Mouse (Mus musculus): Measurements from ENCODE around the gene Tomm6. TPM values are rescaled to one million over a fixed set of nuclear protein-coding genes. Genes with fewer than 3 reads are reported as not detected.

Gene Tomm6
- 100 to 1,000 TPM; 247 to 266 TPM for total RNA-seq (2021)
- long read RNA-seq, experiment 1, transcript Tomm6-202 (3 exons, 749 nt): major isoform, 49 of 52 reads
- long read RNA-seq, experiment 1, partial matches to known transcripts: 0 of 52 reads
- long read RNA-seq, experiment 1, other reads (novel, unspliced or antisense): 0 of 52 reads
- long read RNA-seq, experiment 2, transcript Tomm6-202 (3 exons, 749 nt): major isoform, 176 of 194 reads
- long read RNA-seq, experiment 2, transcript Tomm6-201 (3 exons, 594 nt): minor isoform, 11 of 194 reads
- long read RNA-seq, experiment 2, partial matches to known transcripts: 3 of 194 reads
- long read RNA-seq, experiment 2, other reads (novel, unspliced or antisense): 4 of 194 reads

DNA sequence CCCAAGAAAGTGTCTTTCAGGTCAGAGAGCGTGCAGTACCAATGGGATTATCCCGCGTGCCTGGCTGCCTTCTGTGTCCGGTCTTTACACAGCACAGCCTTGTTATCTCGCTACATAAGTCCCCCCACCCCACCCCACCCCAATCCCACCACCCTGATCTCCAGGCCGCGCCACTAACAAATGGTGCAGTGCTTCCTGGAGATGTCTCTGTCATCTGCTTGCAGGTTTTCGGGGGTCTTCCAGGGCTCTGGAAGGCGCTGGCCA lies at the start of gene Tomm6:
TSS of gene Tomm6 (minus strand) at position 43 of the 264 bp plus-strand sequence.
- no peak for DNase-seq (ENCODE audit: low spot score in 2 of 2)

- peak; percentile 84 to 87 for DNase-seq (ENCODE audit: low spot score in 2 of 2)
These were observed 49.3 kb upstream of the Tomm6 start for GRCm38 (mm10) chr17:47737271-47738065.

- DNase-seq (ENCODE audit: low spot score in 2 of 2): peak; percentile 99
These were observed 48.7 kb upstream of the Tomm6 start, which contains the start of gene Tfeb for GRCm38 (mm10) chr17:47736856-47737255. Tfeb (plus strand) TSS chr17:47737030.

GRCm38 (mm10) chr17:47735553-47736100 lies 47.4 kb upstream of the Tomm6 start:
- DNase-seq (ENCODE audit: low spot score in 2 of 2): no peak

GRCm38 (mm10) chr17:47730633-47731575 lies 42.7 kb upstream of the Tomm6 start:
- no peak for DNase-seq (ENCODE audit: low spot score in 2 of 2)

DNA sequence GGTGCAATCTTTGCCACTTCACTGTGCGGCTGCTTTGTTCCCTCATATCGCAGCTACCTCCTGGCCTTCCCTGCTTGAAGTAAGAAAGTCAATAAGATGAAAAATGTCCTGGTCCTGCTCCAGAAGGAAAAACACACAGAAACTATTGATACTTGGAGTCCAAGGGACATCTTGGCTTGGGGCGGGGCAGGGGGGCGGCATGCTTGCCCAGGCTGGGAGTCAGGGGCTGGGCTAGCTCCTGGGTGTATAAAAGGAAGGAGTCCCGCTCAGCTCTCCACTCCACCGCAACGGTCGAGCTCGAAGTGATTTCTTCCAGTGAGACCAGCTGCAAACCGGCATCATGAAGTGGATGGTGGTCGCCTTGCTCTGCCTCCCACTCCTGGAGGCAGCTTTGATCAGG lies 38.4 kb upstream of the Tomm6 start, which contains the start of gene Pgc:
TSS of gene Pgc (plus strand) at position 277 of the 400 bp plus-strand sequence.
- DNase-seq (ENCODE audit: low spot score in 2 of 2): no peak

- no peak for DNase-seq (ENCODE audit: low spot score in 2 of 2)
These were observed 33.0 kb upstream of the Tomm6 start for GRCm38 (mm10) chr17:47721183-47721582.

GRCm38 (mm10) chr17:47715037-47715436 lies 26.9 kb upstream of the Tomm6 start:
- no peak for DNase-seq (ENCODE audit: low spot score in 2 of 2)

DNA sequence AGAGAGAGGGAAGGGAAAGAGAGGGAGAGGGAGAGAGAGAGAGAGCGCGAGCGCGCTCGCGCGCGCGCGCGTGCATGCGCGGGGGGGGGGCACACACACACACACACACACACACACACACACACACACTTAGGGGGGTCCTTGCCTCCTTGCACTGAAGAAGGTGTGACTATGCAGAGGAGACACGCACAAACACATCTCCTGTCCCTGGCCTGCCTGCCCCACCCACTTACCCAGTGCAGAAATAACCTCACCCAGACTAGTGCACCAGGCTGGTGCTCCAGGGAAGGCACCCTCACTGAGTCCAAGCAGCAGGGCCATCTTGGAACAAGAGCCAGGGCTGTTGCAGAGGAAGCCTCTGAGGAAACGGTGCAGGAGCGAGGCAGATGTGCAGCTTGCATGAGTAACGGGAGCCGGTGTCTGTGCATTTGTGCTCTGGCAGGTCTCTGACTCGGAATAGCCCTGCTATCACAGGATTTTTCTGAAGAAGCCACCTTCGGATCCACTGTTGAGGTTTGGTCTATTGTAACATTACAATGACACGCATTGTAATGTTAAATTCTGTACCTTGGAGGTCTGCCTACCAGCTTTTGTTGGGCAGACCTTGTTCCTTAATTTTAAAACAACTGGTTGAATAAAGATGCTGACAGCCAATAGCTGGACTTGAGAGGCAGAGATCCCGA lies 24.8 kb upstream of the Tomm6 start:
- no peak for DNase-seq (ENCODE audit: low spot score in 2 of 2)

DNA sequence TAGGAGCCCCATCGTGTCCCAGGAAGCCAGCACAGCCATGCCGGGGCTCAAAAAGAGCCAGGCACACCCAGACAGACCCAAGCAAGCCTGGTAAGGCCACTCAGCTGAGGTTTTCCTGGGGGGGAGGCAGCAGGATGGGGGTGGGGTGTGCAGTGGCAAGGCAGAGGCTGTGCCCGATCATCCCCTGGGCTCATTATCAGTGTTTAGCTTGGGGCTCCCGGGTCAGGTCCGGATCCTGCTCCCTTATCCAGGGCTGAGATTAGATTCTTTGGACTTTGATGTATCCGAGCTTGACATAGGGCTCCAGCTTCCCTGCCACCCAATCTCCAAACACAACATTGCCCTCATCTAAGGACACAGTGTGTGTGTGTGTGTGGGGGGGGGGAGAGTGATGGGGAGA lies 23.7 kb upstream of the Tomm6 start:
- DNase-seq (ENCODE audit: low spot score in 2 of 2): no peak

DNA sequence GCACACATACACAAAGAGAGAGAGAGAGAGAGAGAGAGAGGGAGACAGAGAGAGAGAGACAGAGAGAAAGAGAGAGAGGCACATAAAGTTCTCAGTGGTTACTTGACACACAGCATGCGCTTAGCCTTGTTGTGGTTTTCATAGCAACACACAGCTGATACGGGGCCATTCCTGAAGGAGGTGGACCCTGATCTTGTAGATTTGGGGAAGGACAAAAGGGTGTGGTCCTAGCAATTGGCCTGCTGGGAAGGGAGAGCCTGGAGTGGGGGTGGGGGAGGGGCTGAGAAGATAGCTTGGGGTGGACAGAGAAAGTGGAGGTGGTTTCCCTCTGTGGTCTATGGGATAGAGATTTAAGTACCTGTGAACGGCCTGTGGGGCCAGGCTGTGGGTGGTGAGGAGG lies 21.9 kb upstream of the Tomm6 start:
- DNase-seq (ENCODE audit: low spot score in 2 of 2): no peak

GRCm38 (mm10) chr17:47708972-47709371 lies 20.8 kb upstream of the Tomm6 start:
- no peak for DNase-seq (ENCODE audit: low spot score in 2 of 2)

DNA sequence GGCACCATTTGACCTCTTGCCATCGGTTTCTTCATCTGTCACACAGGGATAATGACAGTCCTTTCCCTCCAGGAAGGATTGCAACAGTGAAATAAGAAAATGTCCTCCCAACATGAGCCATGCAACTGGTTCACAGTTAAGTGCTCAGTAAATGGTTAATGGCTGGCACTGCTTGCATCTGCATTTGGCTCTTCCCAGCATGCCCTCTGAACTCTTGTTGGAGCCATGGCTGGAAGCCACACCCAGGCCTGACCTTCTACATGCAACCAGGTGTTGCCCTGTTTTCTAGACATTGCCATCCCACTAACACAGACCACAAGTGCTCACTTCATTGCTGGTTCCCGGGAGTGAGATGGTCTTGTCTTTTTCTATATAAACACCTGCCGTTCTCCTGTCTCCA lies 19.8 kb upstream of the Tomm6 start:
- no peak for DNase-seq (ENCODE audit: low spot score in 2 of 2)

DNA sequence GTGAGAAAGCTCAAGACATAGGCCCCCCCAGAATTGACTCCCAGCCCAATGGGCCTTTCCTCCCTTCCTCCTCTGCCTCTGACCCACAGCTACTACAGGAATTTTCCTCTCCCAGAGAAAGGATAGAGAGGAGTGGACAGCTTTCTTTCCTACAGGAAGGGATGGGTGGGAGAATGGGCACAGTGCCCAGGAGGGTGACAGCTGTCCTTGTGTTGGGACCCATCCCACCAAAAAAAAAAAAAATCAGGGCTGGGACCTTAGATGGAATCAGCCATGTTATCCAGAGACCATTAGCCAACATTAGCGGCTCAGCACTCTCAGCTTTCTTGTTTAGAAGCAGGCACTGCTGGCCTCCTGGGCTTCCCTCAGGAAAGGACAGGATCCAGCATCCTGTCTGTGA lies 18.0 kb upstream of the Tomm6 start:
- DNase-seq (ENCODE audit: low spot score in 2 of 2): no peak

DNA sequence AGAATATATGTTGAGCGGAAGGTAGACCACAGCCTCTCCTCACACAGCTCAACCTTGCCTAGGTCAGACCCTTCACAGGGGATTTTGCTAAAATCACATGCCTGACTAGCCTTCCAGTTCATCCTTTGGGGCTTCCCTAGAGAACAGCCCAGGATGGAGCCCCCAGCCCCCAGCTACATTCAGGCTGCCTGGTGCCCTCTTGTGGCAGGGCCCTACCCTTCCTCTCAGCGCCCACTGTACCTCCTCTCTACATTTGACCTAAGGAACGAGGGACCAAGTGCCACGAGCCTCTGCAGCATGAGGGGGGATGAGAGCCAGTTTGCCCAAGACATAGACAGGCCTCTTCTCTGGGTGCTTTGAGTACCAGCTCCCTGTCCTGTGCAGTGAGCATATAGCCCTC lies 16.5 kb upstream of the Tomm6 start:
- no peak for DNase-seq (ENCODE audit: low spot score in 2 of 2)

DNA sequence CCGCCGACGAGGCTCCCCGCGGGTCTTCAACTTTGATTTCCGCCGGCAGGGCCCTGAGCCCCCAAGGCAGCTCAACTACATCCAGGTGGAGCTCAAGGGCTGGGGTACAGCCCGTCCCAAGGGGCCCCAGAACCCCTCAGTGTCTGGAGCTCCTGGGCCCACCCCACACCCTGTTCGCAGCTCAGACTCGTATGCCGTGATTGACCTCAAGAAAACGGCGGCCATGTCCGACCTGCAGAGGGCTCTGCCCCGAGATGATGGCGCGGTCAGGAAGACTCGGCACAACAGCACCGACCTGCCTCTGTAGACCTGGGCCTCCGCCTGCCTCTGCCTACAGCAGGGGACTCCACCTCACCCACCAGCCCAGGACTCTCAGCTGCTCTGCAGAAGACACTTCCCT lies 15.4 kb upstream of the Tomm6 start:
- no peak for DNase-seq (ENCODE audit: low spot score in 2 of 2)

- DNase-seq (ENCODE audit: low spot score in 2 of 2): no peak
These were observed 14.6 kb upstream of the Tomm6 start for GRCm38 (mm10) chr17:47702548-47703345.

DNA sequence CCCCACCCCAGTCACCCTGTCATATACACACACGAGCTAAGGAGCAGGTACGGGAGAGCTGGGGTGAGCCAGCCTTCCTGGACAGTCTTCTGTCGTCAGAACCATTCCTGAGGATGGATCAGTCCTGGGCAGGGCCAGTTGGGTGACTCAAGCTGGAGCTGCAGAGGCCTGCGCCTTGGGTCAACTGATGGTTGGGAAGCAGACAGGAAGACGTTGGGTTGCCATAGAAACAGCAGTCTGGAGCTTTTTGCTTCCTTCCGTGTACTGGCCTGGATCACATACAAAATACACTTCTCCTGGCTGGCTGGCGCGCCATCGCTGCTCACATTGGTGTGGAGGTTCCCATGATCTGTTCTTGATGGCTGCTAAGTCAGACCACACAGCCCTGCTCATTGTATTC lies 13.6 kb upstream of the Tomm6 start:
- no peak for DNase-seq (ENCODE audit: low spot score in 2 of 2)

DNA sequence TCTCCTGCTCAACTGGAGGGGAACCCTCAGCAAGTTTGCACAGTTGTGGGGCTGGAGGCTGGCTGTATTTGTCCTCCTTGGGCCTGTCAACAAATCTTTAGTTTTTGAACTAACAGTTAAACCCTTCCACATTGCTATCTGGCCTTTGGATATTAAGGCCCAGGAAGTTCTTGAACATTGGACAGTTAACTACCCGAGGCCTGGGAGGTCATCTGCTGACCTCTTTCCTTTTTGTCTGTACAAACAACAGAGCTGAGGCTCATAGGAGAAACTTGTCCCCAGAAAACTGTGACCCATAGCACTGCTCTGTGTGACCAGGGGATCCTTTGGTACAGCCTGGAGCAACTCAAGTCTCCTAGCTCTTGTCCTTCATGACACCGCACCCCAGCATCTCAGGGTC lies 10.9 kb upstream of the Tomm6 start:
- no peak for DNase-seq (ENCODE audit: low spot score in 2 of 2)

DNA sequence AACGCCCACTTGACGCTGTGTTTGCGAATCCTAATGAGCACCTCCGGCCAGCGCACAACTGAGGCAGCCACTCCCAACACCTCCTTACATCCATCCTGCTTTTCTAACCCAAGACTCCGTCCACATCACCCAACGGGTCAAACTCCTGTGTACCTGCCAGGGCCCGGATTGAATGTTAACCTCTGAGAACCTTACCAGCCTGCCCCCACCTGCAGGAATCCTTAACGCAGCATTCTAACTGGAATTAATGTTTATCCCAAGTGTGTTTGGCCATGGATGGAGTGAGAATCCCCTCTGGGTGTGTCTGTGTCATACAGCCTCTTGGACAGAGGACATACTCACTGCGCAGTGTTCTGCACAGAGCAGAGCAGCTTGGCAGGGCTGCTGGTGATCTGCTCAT lies 10.0 kb upstream of the Tomm6 start:
- DNase-seq (ENCODE audit: low spot score in 2 of 2): no peak

Data from adrenal gland, adult 18-20 months (tissue).